Mouse (Mus musculus) neural tube, embryonic 11.5 days (tissue): ENCODE measurements around the gene Stum. TPM values are rescaled to one million over a fixed set of nuclear protein-coding genes. Genes with fewer than 3 reads are reported as not detected.
A peak's percentile ranks its signal among the peaks of the same experiment; 100 is the strongest.

ENCODE experiments used
- ATAC-seq: fragments of 200-750 bp; cut with Nextera tagmentation; 2 replicates; pipeline ENCODE4 v1.8.0; 2017; ENCODE audit warnings: moderate number of reproducible peaks, mild to moderate bottlenecking, moderate TSS enrichment, moderate library complexity; ENCODE audit not compliant: insufficient read depth, low FRiP score, low TSS enrichment
- DNase-seq: peaks from one replicate; pipeline ENCODE4 v3.0.0-alpha.2; 2015; ENCODE audit warnings: low spot score
- H3K27ac ChIP-seq: fragments of 300-500 bp; sonication (generic); 2 replicates; pipeline ENCODE4 v1.5.1; 2014; ENCODE audit warnings: low read depth, mild to moderate bottlenecking, low read length
- H3K27me3 ChIP-seq: fragments of 300-500 bp; sonication (generic); 2 replicates; pipeline ENCODE4 v1.6.1; 2014; ENCODE audit warnings: mild to moderate bottlenecking, low read length, mixed read lengths; ENCODE audit not compliant: control insufficient read depth, insufficient read depth
- H3K36me3 ChIP-seq: fragments of 300-500 bp; sonication (generic); 2 replicates; pipeline ENCODE4 v1.6.1; 2014; ENCODE audit warnings: mild to moderate bottlenecking, low read length, moderate library complexity, mixed read lengths; ENCODE audit not compliant: control insufficient read depth, insufficient read depth
- H3K4me1 ChIP-seq: fragments of 300-500 bp; sonication (generic); 2 replicates; pipeline ENCODE4 v1.6.1; 2014; ENCODE audit warnings: low read length, mixed read lengths; ENCODE audit not compliant: control insufficient read depth, insufficient read depth
- H3K4me2 ChIP-seq: fragments of 300-500 bp; sonication (generic); 2 replicates; pipeline ENCODE4 v1.6.1; 2014; ENCODE audit warnings: low read depth, mild to moderate bottlenecking, moderate library complexity
- H3K4me3 ChIP-seq: fragments of 300-500 bp; sonication (generic); 2 replicates; pipeline ENCODE4 v1.5.1; 2014; ENCODE audit warnings: low read depth, low read length
- H3K9ac ChIP-seq: fragments of 300-500 bp; sonication (generic); 2 replicates; pipeline ENCODE4 v1.6.1; 2014; ENCODE audit warnings: mild to moderate bottlenecking, low read length
- H3K9me3 ChIP-seq: fragments of 300-500 bp; sonication (generic); 2 replicates; pipeline ENCODE4 v1.6.1; 2016; ENCODE audit warnings: low read length; ENCODE audit not compliant: control insufficient read depth
- WGBS: fragments of 180-500 bp; shearing (Covaris S2); extraction: QIAGEN DNeasy Blood & Tissue Kit; methylation state at CpG from one replicate; pipeline ENCODE4 v1.1.7; 2014; 5-methylcytosine and 5-hydroxymethylcytosine counted together
- polyA plus RNA-seq: library from polyadenylated mRNA; unstranded; fragments of >200 nt; fragmentation: Nextera tagmentation; extraction: Ambion mirVana; gene quantifications from 2 replicates; pipeline ENCODE4 v1.2.1, GENCODE M21; 2014

The Stum gene
- polyA plus RNA-seq, 1 experiment from 2014 or later = 2.5 TPM

- Histone ChIP-seq H3K36me3 (no peaks in the 10 kb centered on the region), H3K9ac (no peak overlapping the region), H3K4me1 (0 out of 2 replicates have a peak, but pooled peaks cover 5% of the 10 kb centered on the region), H3K4me2 (no peak overlapping the region), H3K27ac (no peak overlapping the region), H3K9me3 (no peaks in the 10 kb centered on the region), H3K27me3 (no peaks in the 10 kb centered on the region), H3K4me3 (no peak overlapping the region)
- WGBS = 73% methylated on average over 5 of the region's 5 CpGs
- ATAC-seq (no peak), DNase-seq (no peak)
Observed at GRCm38 (mm10) chr1:180460721-180461120, 22.6 kb downstream of the Stum start.

DNA sequence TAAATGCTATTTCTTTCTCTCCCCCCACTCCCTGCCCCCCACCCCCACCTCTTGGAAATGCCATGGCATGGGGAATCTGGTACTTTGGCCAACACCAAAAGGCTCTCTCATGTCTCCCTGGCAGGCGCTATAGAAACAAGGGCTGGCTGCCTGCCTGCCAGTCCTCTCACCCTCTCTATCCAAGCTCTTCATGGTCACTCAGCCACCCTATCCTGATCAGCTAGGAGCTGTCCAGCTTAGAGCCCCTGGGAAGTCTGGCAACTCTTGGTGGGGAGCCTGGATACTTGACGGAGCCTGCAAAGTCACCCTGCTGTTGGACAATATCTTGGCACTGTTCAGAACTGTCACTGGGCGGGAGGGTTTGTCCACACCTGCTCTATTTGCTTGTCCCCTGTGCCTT, 24.6 kb downstream of the Stum start:
- H3K4me3 ChIP-seq = no peak overlapping the region
- 0 out of 2 replicates have a peak, but pooled peaks cover 5% of the 10 kb centered on the region for H3K4me1 ChIP-seq
- DNase-seq = no peak
- H3K9me3 ChIP-seq = no peaks in the 10 kb centered on the region
- no peaks in the 10 kb centered on the region for H3K36me3 ChIP-seq
- ATAC-seq = no peak
- no peaks in the 10 kb centered on the region for H3K27me3 ChIP-seq
- 69% methylated on average over 3 of the region's 3 CpGs for WGBS
- no peak overlapping the region for H3K27ac ChIP-seq
- H3K4me2 ChIP-seq = no peak overlapping the region
- H3K9ac ChIP-seq = no peak overlapping the region

DNA sequence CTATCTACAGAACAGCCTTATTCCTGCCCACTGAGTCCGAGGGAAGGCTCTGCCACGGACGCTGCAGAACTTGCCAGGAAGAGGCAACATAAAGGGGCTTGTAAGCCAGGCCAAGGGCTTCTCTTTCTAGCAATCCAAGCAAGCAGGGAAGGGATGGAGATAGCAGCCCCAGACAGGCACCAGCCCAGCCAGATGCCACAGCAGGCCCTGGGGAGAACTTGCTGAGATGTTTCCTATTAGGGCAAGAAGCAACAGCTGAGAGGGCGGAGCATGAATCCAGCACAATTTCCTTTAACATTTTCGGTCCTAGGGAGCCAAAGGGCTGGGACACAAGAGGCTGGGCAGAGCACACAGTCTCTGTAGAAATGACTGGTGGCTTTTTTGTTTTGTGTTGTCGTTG, 25.0 kb downstream of the Stum start:
- no peaks in the 10 kb centered on the region for H3K36me3 ChIP-seq
- DNase-seq = peak; percentile 30

DNA sequence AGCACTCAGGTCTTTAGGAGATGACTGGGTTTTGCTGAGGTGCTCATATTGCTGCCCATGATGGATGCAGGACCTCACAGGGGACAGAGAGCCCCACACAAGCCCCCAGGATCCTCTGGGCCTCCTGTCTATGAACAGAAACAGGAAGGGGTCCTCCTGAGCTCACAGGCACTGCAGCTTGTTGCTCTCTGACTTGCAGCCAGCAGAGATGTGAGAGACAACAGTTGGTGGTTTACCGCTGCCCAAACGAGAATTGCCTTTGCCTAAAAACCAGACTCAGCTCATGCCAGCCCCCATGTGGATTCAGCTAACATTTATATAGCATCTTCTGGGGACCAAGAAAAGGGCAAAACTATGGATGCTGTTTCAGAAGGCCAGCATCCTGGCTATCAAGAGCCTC, 33.7 kb downstream of the Stum start:
- Histone ChIP-seq H3K27me3 (no peaks in the 10 kb centered on the region), H3K9ac (no peak overlapping the region), H3K27ac (no peak overlapping the region), H3K4me1 (no peaks in the 10 kb centered on the region), H3K4me2 (no peak overlapping the region), H3K9me3 (no peaks in the 10 kb centered on the region), H3K36me3 (no peaks in the 10 kb centered on the region), H3K4me3 (no peak overlapping the region)
- no peak for ATAC-seq
- no peak for DNase-seq
- 70% methylated on average over 2 of the region's 2 CpGs for WGBS

More for the DNA sequence above, 25.0 kb downstream of the Stum start:
- Histone ChIP-seq H3K27me3 (no peaks in the 10 kb centered on the region), H3K4me3 (no peak overlapping the region), H3K9ac (no peak overlapping the region), H3K27ac (no peak overlapping the region), H3K9me3 (no peaks in the 10 kb centered on the region), H3K4me2 (no peak overlapping the region), H3K4me1 (0 out of 2 replicates have a peak, but pooled peaks cover 5% of the 10 kb centered on the region)
- no peak for ATAC-seq
- WGBS = 61% methylated on average over 6 of the region's 6 CpGs

GRCm38 (mm10) chr1:180444411-180444810, 38.9 kb downstream of the Stum start:
- no peak overlapping the region for H3K4me2 ChIP-seq
- WGBS = 70% methylated on average over 3 of the region's 3 CpGs
- H3K4me1 ChIP-seq = no peaks in the 10 kb centered on the region
- no peaks in the 10 kb centered on the region for H3K27me3 ChIP-seq
- H3K36me3 ChIP-seq = no peaks in the 10 kb centered on the region
- H3K4me3 ChIP-seq = no peak overlapping the region
- DNase-seq (no peak), ATAC-seq (no peak)
- no peaks in the 10 kb centered on the region for H3K9me3 ChIP-seq
- no peak overlapping the region for H3K9ac ChIP-seq
- H3K27ac ChIP-seq = no peak overlapping the region

GRCm38 (mm10) chr1:180439496-180439895, 43.8 kb downstream of the Stum start:
- H3K36me3 ChIP-seq = no peaks in the 10 kb centered on the region
- no peak overlapping the region for H3K4me3 ChIP-seq
- H3K4me2 ChIP-seq = no peak overlapping the region
- no peak overlapping the region for H3K27ac ChIP-seq
- ATAC-seq (no peak), DNase-seq (no peak)
- WGBS = 90% methylated on average over 4 of the region's 4 CpGs
- no peaks in the 10 kb centered on the region for H3K27me3 ChIP-seq
- H3K9ac ChIP-seq = no peak overlapping the region
- H3K4me1 ChIP-seq = no peaks in the 10 kb centered on the region
- no peaks in the 10 kb centered on the region for H3K9me3 ChIP-seq

DNA sequence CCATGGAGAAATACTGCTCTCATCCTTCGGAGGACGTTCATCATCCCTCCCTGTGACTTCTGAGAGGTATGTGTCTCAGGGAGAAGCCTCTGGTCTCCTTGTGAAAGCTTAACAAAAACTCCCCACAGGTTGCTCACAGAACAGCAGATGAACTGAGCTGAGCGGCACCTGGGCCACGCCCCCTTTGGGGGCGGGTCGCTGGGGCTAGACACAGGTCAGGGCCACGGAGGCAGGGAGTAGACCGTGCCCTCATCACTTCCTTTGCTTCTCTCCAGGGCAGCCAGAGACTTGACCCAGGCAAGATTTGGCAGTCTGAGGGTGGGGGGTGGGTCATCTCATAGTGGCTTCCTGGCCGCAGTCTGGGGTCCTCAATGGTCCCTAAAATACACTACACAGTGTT, 48.4 kb downstream of the Stum start:
- H3K27me3 ChIP-seq = no peaks in the 10 kb centered on the region
- DNase-seq = no peak
- no peak for ATAC-seq
- no peak overlapping the region for H3K27ac ChIP-seq
- H3K4me1 ChIP-seq = peaks cover 15% of the 10 kb centered on the region; the same call in 1 of the 2 replicates
- no peak overlapping the region for H3K9ac ChIP-seq
- no peaks in the 10 kb centered on the region for H3K36me3 ChIP-seq
- 8% methylated on average over 9 of the region's 9 CpGs for WGBS
- H3K4me3 ChIP-seq = no peak overlapping the region
- no peak overlapping the region for H3K4me2 ChIP-seq
- H3K9me3 ChIP-seq = no peaks in the 10 kb centered on the region

- Histone ChIP-seq H3K4me2 (no peak overlapping the region), H3K9ac (no peak overlapping the region; the same call in 1 of the 2 replicates), H3K27ac (no peak overlapping the region), H3K27me3 (no peaks in the 10 kb centered on the region), H3K36me3 (no peaks in the 10 kb centered on the region), H3K4me3 (no peak overlapping the region), H3K4me1 (peaks cover 15% of the 10 kb centered on the region; the same call in 1 of the 2 replicates), H3K9me3 (no peaks in the 10 kb centered on the region)
- ATAC-seq = peak; percentile 78
- DNase-seq = peak; percentile 86
- WGBS = 20% methylated on average over 7 of the region's 7 CpGs
Observed at GRCm38 (mm10) chr1:180433796-180434566, 49.3 kb downstream of the Stum start.

DNA sequence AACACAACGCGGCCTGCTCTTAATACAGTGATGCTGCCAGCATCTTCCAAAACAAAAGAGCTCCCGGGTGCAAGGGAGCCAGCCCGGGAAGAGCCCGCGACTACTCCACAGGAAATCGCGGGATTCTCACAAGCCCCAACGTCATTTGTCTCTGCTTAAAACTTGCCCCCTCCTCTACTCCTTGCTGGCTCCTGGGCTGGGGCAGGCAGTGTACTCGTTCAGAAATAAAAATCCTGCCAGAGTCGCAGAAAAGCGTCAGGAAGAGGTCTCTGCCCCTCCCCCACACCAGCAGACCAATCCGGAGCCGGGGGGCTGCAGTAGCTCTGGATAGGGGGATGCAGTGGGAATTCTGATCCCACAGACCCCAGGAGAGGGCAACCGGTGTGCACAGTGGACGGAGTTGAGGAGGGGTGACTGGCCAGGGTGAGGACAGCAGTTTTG, 50.2 kb downstream of the Stum start:
- Histone ChIP-seq H3K36me3 (no peaks in the 10 kb centered on the region), H3K4me3 (peak overlapping the region; percentile 33), H3K27me3 (no peaks in the 10 kb centered on the region), H3K4me2 (peak overlapping the region; percentile 61), H3K9ac (peak overlapping the region; percentile 73), H3K4me1 (peaks cover 15% of the 10 kb centered on the region; the same call in 1 of the 2 replicates), H3K27ac (peak overlapping the region; percentile 55), H3K9me3 (no peaks in the 10 kb centered on the region)
- peak; percentile 70 for ATAC-seq
- under 1% methylated on average over 16 of the region's 16 CpGs for WGBS
- peak; percentile 73 for DNase-seq
